Mouse (Mus musculus) Muller cell, postnatal 12 days (primary cell): ENCODE measurements around the gene Spo11.

Source experiments
- DNase-seq: peaks from one replicate; pipeline ENCODE4 v3.0.0-alpha.2; 2015; ENCODE audit errors: inconsistent ontology term

The Spo11 gene

GRCm38 (mm10) chr2:172958579-172958978 is 18.9 kb upstream of the Spo11 start:
- no peak for DNase-seq

GRCm38 (mm10) chr2:172959006-172959768 is 18.3 kb upstream of the Spo11 start:
- DNase-seq: no peak

GRCm38 (mm10) chr2:172960350-172960749 is 17.1 kb upstream of the Spo11 start:
- DNase-seq: no peak

- DNase-seq: no peak
Measured at GRCm38 (mm10) chr2:172961211-172961610, 16.3 kb upstream of the Spo11 start.

- DNase-seq: peak; percentile 50
Measured at GRCm38 (mm10) chr2:172965249-172965648, 12.3 kb upstream of the Spo11 start.

- no peak for DNase-seq
Measured at GRCm38 (mm10) chr2:172966480-172966879, 11.0 kb upstream of the Spo11 start.

- no peak for DNase-seq
Measured at GRCm38 (mm10) chr2:172971865-172972264, 5.6 kb upstream of the Spo11 start.

GRCm38 (mm10) chr2:172973806-172974565 is 3.5 kb upstream of the Spo11 start:
- no peak for DNase-seq

GRCm38 (mm10) chr2:172974701-172975100 is 2.8 kb upstream of the Spo11 start:
- DNase-seq: peak; percentile 26

GRCm38 (mm10) chr2:172975159-172975558 is 2.3 kb upstream of the Spo11 start:
- no peak for DNase-seq

GRCm38 (mm10) chr2:172976661-172977238 is 750 bp upstream of the Spo11 start:
- DNase-seq: no peak

- DNase-seq: no peak
Measured at GRCm38 (mm10) chr2:172978131-172978633, 682 bp downstream of the Spo11 start.

GRCm38 (mm10) chr2:172979666-172980345 is 2.3 kb downstream of the Spo11 start:
- no peak for DNase-seq

GRCm38 (mm10) chr2:172982776-172983561 is 5.5 kb downstream of the Spo11 start:
- no peak for DNase-seq

- DNase-seq: no peak
Measured at GRCm38 (mm10) chr2:172990161-172990560, 12.7 kb downstream of the Spo11 start.

- DNase-seq: peak; percentile 52
Measured at GRCm38 (mm10) chr2:172996207-172996606, 18.7 kb downstream of the Spo11 start.

- DNase-seq: no peak
Measured at GRCm38 (mm10) chr2:172997748-172998147, 20.2 kb downstream of the Spo11 start.

GRCm38 (mm10) chr2:172998478-172998877 is 21.0 kb downstream of the Spo11 start:
- DNase-seq: no peak

- peak; percentile 98 for DNase-seq
Measured at GRCm38 (mm10) chr2:172999630-173000284, 22.3 kb downstream of the Spo11 start, which contains the start of gene Rae1. TSS of gene Rae1 (plus strand) at chr2:173000117.

GRCm38 (mm10) chr2:173000285-173000652 is 22.8 kb downstream of the Spo11 start:
- DNase-seq: peak; percentile 91
